Mouse (Mus musculus) lung, embryonic 16.5 days (tissue): Measurements from ENCODE around the gene Dock9. TPM values are rescaled to one million over a fixed set of nuclear protein-coding genes. Genes with fewer than 3 reads are reported as not detected.
A peak's percentile ranks its signal among the peaks of the same experiment; 100 is the strongest.

ENCODE experiments used
- ATAC-seq: fragments of 200-750 bp; cut with Nextera tagmentation; 2 replicates; pipeline ENCODE4 v1.8.0; 2017; ENCODE audit warnings: low read depth, mild to moderate bottlenecking, moderate library complexity
- H3K27ac ChIP-seq: fragments of 300-500 bp; sonication (generic); 2 replicates; pipeline ENCODE4 v1.5.1; 2014; ENCODE audit warnings: mild to moderate bottlenecking, control low read depth, low read length
- H3K27me3 ChIP-seq: fragments of 300-500 bp; sonication (generic); 2 replicates; pipeline ENCODE4 v1.6.1; 2014; ENCODE audit warnings: low read depth, low read length, mixed read lengths; ENCODE audit not compliant: control insufficient read depth, insufficient read depth
- H3K36me3 ChIP-seq: fragments of 300-500 bp; sonication (generic); 2 replicates; pipeline ENCODE4 v1.6.1; 2014; ENCODE audit warnings: low read length; ENCODE audit not compliant: control insufficient read depth, insufficient read depth
- H3K4me1 ChIP-seq: fragments of 300-500 bp; sonication (generic); replicated peaks from 2 replicates; pipeline ENCODE4 v1.6.1; 2014; ENCODE audit warnings: low read length, mixed read lengths; ENCODE audit not compliant: control insufficient read depth, insufficient read depth
- H3K4me2 ChIP-seq: fragments of 300-500 bp; sonication (generic); 2 replicates; pipeline ENCODE4 v1.6.1; 2014; ENCODE audit warnings: low read depth, low read length, control low read depth
- H3K4me3 ChIP-seq: fragments of 300-500 bp; sonication (generic); 2 replicates; pipeline ENCODE4 v1.5.1; 2014; ENCODE audit warnings: mild to moderate bottlenecking, low read length, control low read depth
- H3K9ac ChIP-seq: fragments of 300-500 bp; sonication (generic); 2 replicates; pipeline ENCODE4 v1.6.1; 2014; ENCODE audit warnings: low read length, control low read depth
- H3K9me3 ChIP-seq: fragments of 300-500 bp; sonication (generic); 2 replicates; pipeline ENCODE4 v1.6.1; 2016; ENCODE audit warnings: low read length; ENCODE audit not compliant: control insufficient read depth
- WGBS: fragments of 180-500 bp; shearing (Covaris S2); extraction: QIAGEN DNeasy Blood & Tissue Kit; methylation state at CpG from one replicate; pipeline ENCODE4 v1.1.7; 2014; 5-methylcytosine and 5-hydroxymethylcytosine counted together
- polyA plus RNA-seq: library from polyadenylated mRNA; unstranded; fragments of >200 nt; fragmentation: Nextera tagmentation; extraction: Ambion mirVana; gene quantifications from 2 replicates; pipeline ENCODE4 v1.2.1, GENCODE M21; 2015

Dock9 gene
- polyA plus RNA-seq, 1 experiment from 2014 or later = 14.3 TPM

DNA sequence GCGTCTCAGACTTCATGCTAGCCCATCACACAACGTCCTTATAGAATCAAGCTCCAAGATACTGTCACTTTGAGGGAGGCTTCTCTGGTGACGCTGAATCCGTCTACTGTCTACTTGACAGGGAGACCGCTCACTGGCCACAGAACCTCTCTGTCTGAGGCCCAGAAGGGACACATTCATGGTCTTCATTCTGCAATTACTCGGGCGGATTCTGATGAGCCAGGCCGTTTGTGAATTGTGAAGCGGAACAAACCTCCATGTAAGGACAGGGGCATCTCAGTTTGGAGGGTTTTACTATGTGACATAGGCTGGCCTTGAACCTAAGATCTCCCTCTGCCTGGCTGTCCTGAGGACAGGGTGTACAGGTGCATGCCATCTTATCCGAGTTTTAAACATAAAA is 140.7 kb downstream of the Dock9 start:
- Histone ChIP-seq H3K27ac (no peak overlapping the region), H3K4me1 (peaks cover 57% of the 10 kb centered on the region), H3K9ac (no peak overlapping the region), H3K4me3 (no peak overlapping the region), H3K4me2 (no peak overlapping the region), H3K27me3 (no peaks in the 10 kb centered on the region), H3K36me3 (peaks cover 6% of the 10 kb centered on the region; the same call in 1 of the 2 replicates), H3K9me3 (no peaks in the 10 kb centered on the region)
- 91% methylated on average over 10 of the region's 10 CpGs for WGBS
- ATAC-seq = no peak

DNA sequence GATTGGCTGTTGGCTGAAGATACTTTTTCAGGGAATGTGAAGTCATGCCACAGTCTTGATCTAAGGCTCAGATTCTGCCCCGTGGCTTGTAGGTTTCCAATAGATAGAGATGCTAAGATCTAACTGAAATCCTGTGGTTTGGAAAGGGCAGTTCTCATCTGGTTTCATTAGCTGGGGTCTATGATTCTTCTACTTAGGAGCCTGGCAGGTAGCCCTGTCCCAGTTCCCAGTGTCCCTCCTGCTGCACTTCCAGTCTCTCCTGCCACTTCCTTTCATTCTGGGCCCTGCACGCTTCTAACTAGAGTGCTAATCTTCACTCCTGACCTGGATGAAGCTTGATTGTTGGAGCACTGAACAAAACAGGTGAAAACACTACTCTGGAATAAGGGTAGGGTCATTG is 142.7 kb downstream of the Dock9 start:
- WGBS = 41% methylated on average over 2 of the region's 2 CpGs
- no peak for ATAC-seq
- 0 out of 2 replicates have a peak overlapping the region, but pooled peaks have one; percentile 15 for H3K4me2 ChIP-seq
- no peak overlapping the region for H3K9ac ChIP-seq
- peaks cover 42% of the 10 kb centered on the region for H3K4me1 ChIP-seq
- no peak overlapping the region for H3K27ac ChIP-seq
- H3K36me3 ChIP-seq = peaks cover 6% of the 10 kb centered on the region; the same call in 1 of the 2 replicates
- H3K27me3 ChIP-seq = no peaks in the 10 kb centered on the region
- no peaks in the 10 kb centered on the region for H3K9me3 ChIP-seq
- no peak overlapping the region for H3K4me3 ChIP-seq

GRCm38 (mm10) chr14:121654416-121654967 is 143.1 kb downstream of the Dock9 start:
- WGBS = 30% methylated on average over 7 of the region's 7 CpGs
- H3K4me2 ChIP-seq = 0 out of 2 replicates have a peak overlapping the region, but pooled peaks have one; percentile 15
- H3K9me3 ChIP-seq = no peaks in the 10 kb centered on the region
- H3K36me3 ChIP-seq = peaks cover 6% of the 10 kb centered on the region; the same call in 1 of the 2 replicates
- H3K4me3 ChIP-seq = no peak overlapping the region
- no peak overlapping the region for H3K27ac ChIP-seq
- no peaks in the 10 kb centered on the region for H3K27me3 ChIP-seq
- no peak; the same call in 1 of the 2 replicates for ATAC-seq
- no peak overlapping the region for H3K9ac ChIP-seq
- peaks cover 37% of the 10 kb centered on the region for H3K4me1 ChIP-seq

DNA sequence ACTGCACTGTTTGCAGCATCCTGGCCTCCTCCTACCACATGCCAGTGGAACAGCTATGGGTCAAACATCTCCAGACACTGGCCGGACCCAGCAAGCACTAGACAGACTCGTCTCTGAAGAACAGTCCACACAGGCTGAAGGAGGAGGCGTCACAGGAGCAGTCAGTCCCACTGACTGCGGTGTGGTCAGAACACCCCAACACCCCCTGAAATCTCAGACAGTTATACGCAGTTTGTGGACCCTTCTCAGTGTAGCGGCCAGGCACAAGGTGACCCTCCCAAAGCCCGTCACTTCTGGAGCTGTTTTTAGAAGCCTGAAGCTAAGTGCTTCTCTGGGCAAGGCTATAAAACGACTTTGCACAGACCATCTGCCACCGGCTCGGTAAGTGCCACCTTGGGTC is 143.9 kb downstream of the Dock9 start:
- Histone ChIP-seq H3K27ac (no peak overlapping the region), H3K36me3 (peaks cover 6% of the 10 kb centered on the region; the same call in 1 of the 2 replicates), H3K27me3 (no peaks in the 10 kb centered on the region), H3K4me1 (peaks cover 31% of the 10 kb centered on the region), H3K4me3 (no peak overlapping the region), H3K9ac (no peak overlapping the region), H3K9me3 (no peaks in the 10 kb centered on the region), H3K4me2 (no peak overlapping the region)
- ATAC-seq = no peak
- 65% methylated on average over 10 of the region's 10 CpGs for WGBS

GRCm38 (mm10) chr14:121653241-121653640 is 144.4 kb downstream of the Dock9 start:
- no peak overlapping the region for H3K4me3 ChIP-seq
- H3K4me1 ChIP-seq = peaks cover 33% of the 10 kb centered on the region
- no peak overlapping the region for H3K27ac ChIP-seq
- H3K27me3 ChIP-seq = no peaks in the 10 kb centered on the region
- H3K36me3 ChIP-seq = peaks cover 6% of the 10 kb centered on the region; the same call in 1 of the 2 replicates
- WGBS = 54% methylated on average over 7 of the region's 7 CpGs
- ATAC-seq = no peak
- no peaks in the 10 kb centered on the region for H3K9me3 ChIP-seq
- no peak overlapping the region for H3K4me2 ChIP-seq
- no peak overlapping the region for H3K9ac ChIP-seq

GRCm38 (mm10) chr14:121648581-121649060 is 149.0 kb downstream of the Dock9 start:
- 30% methylated on average over 9 of the region's 9 CpGs for WGBS
- Histone ChIP-seq H3K27ac (peak overlapping the region; percentile 82), H3K4me1 (peaks cover 13% of the 10 kb centered on the region), H3K9ac (peak overlapping the region; percentile 8; the same call in 1 of the 2 replicates), H3K4me2 (no peak overlapping the region), H3K27me3 (no peaks in the 10 kb centered on the region), H3K9me3 (no peaks in the 10 kb centered on the region), H3K4me3 (no peak overlapping the region), H3K36me3 (no peaks in the 10 kb centered on the region)
- peak; percentile 83 for ATAC-seq

DNA sequence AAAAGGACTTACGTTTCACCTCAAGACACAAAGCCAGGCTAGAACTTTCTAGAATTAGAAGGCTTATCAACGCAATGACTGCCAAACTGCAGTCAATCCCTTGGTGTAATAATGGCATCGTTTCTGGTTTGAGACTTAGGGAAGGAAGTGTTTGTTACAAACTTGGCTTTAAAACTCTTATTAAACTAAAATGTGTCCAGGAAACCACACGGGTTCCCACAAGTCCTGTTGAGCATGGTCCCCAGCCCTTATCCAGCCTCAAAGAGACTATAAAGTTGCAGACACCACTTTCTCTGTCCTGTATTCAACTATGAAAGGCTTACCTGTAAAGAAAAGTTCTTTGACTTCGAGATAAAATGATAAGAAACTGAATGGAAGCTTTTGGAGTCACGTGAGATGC is 149.9 kb downstream of the Dock9 start:
- H3K27me3 ChIP-seq = no peaks in the 10 kb centered on the region
- H3K4me3 ChIP-seq = no peak overlapping the region
- H3K9ac ChIP-seq = no peak overlapping the region
- no peak overlapping the region for H3K4me2 ChIP-seq
- ATAC-seq = no peak
- no peaks in the 10 kb centered on the region for H3K9me3 ChIP-seq
- H3K27ac ChIP-seq = peak overlapping the region; percentile 68
- no peaks in the 10 kb centered on the region for H3K36me3 ChIP-seq
- peaks cover 11% of the 10 kb centered on the region; the same call in 1 of the 2 replicates for H3K4me1 ChIP-seq
- WGBS = 65% methylated on average over 6 of the region's 6 CpGs

GRCm38 (mm10) chr14:121646617-121647016 is 151.0 kb downstream of the Dock9 start:
- Histone ChIP-seq H3K4me1 (peaks cover 13% of the 10 kb centered on the region; the same call in 1 of the 2 replicates), H3K4me2 (no peak overlapping the region), H3K9ac (no peak overlapping the region), H3K4me3 (no peak overlapping the region), H3K9me3 (no peaks in the 10 kb centered on the region), H3K36me3 (no peaks in the 10 kb centered on the region), H3K27me3 (no peaks in the 10 kb centered on the region), H3K27ac (0 out of 2 replicates have a peak overlapping the region, but pooled peaks have one; percentile 4)
- ATAC-seq = 0 out of 2 replicates have a peak, but pooled peaks have one; percentile 29
- 54% methylated on average over 10 of the region's 10 CpGs for WGBS

DNA sequence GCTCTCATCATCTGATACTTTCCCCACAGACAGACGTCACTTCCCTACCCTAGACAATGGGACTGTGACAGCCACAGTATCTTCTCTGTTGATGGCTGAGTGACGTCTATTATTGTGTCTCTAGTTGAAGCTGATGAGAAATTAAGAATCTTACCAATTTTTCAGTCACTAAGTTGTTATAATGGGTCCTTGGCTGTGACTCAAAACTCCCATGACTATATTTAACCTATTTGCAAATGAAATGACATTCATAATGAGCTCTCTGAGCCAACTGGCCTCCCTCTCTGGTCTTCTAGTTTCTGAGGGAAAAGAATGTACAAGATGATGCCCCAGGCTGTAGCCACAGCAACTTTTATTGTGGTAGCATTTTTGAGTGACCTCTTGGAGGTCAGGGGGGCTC is 153.3 kb downstream of the Dock9 start:
- Histone ChIP-seq H3K27me3 (no peaks in the 10 kb centered on the region), H3K9me3 (no peaks in the 10 kb centered on the region), H3K27ac (no peak overlapping the region), H3K9ac (no peak overlapping the region), H3K4me1 (peaks cover 13% of the 10 kb centered on the region; the same call in 1 of the 2 replicates), H3K36me3 (peaks cover 3% of the 10 kb centered on the region), H3K4me2 (no peak overlapping the region), H3K4me3 (no peak overlapping the region)
- WGBS = 79% methylated on average over 2 of the region's 2 CpGs
- no peak for ATAC-seq
